In the genomic region with DNA sequence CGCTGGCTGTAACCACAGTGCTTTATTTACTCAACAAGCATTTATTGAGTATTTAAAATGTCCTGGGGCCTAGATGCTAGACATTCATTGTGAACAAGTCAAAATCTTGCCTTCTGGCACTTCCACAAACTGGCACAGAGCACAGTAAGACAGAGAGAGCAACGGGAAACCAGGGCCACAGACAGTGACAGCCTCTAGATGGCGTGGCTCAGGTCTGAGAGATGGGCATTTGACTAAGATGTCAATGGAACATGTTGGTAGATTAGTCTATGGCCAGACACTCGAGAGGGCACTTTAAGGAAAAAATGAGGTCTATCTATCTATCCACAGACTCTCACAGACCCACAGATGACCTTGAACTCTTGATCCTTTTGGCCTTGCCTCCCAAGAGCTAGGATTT, we compare ENCODE assay signal across 18 mouse cellular contexts. TPM values are rescaled to one million over a fixed set of nuclear protein-coding genes. Genes with fewer than 3 reads are reported as not detected.
A peak's percentile ranks its signal among the peaks of the same experiment; 100 is the strongest.
DNase-seq lines count a peak whose midpoint lies in the region; ATAC-seq and TF ChIP-seq lines count a peak whose summit lies in the region.
"Had no signal": no experiment of that assay in that cellular context is flagged by ENCODE, and none has a peak within 500 bp of the region (broad histone marks: within the 10 kb centered on the region; RNA-seq: fewer than 3 reads in every experiment).

No protein-coding gene starts in this region.

- no peak for ATAC-seq in forebrain, postnatal 0 days
- no peak for ATAC-seq in forebrain, embryonic 13.5 days
- ATAC-seq in liver, embryonic 14.5 days (ENCODE audit: insufficient read depth): no peak

- DNase-seq in forebrain, postnatal 0 days: no peak
- no peak for DNase-seq in liver, embryonic 14.5 days (ENCODE audit: low read depth in 3 of 3, low spot score in 3 of 3)
- DNase-seq in liver: no peak
- peak; percentile 33 for DNase-seq in A20 (ENCODE audit: low read depth, low spot score)
- peak; percentile 28 for DNase-seq in adipocyte (ENCODE audit: low spot score)
- no peak for DNase-seq in cerebellum, adult 11 months
- no peak for DNase-seq in cerebellum, adult 9-11 months
- DNase-seq: adrenal gland, adult 2 months; kidney, adult 8-10 months; liver, embryonic 13.5 days; right cerebral cortex, adult 18-20 months; thymus, adult 18-20 months had no signal

- WGBS in forebrain, postnatal 0 days: 59% methylated on average over 4 of the region's 4 CpGs
- 51% methylated on average over 4 of the region's 4 CpGs for WGBS in forebrain, embryonic 13.5 days
- WGBS in liver, embryonic 14.5 days (ENCODE audit: insufficient replicate concordance): 38% methylated on average over 4 of the region's 4 CpGs

- no peak overlapping the region for H3K9ac ChIP-seq in forebrain, postnatal 0 days
- H3K9ac ChIP-seq in forebrain, embryonic 13.5 days: no peak overlapping the region
- no peak overlapping the region for H3K9ac ChIP-seq in liver, embryonic 14.5 days (replicated peaks)
- H3K9ac ChIP-seq: heart, embryonic 15.5 days; hindbrain, embryonic 13.5 days; liver, embryonic 13.5 days; neural tube, embryonic 13.5 days had no signal

- H3K36me3 ChIP-seq in forebrain, postnatal 0 days (ENCODE audit: insufficient read depth): no peaks in the 10 kb centered on the region
- no peaks in the 10 kb centered on the region for H3K36me3 ChIP-seq in forebrain, embryonic 13.5 days (ENCODE audit: poor library complexity, severe bottlenecking)
- H3K36me3 ChIP-seq in liver, embryonic 14.5 days (replicated peaks; ENCODE audit: control insufficient read depth, insufficient read depth, low read depth): no peaks in the 10 kb centered on the region
- H3K36me3 ChIP-seq: heart, embryonic 15.5 days; hindbrain, embryonic 13.5 days; liver, embryonic 13.5 days; neural tube, embryonic 13.5 days had no signal

- H3K4me3 ChIP-seq in forebrain, postnatal 0 days (ENCODE audit: low read depth, low read length): no peak overlapping the region
- H3K4me3 ChIP-seq in forebrain, embryonic 13.5 days: no peak overlapping the region
- no peak overlapping the region for H3K4me3 ChIP-seq in liver, embryonic 14.5 days (ENCODE audit: insufficient read depth in 1 of 2, low read depth in 2 of 2, low read length in 2 of 2)
- H3K4me3 ChIP-seq: heart, embryonic 15.5 days; hindbrain, embryonic 13.5 days; liver, embryonic 13.5 days; neural tube, embryonic 13.5 days had no signal

- no peak overlapping the region for H3K4me2 ChIP-seq in forebrain, postnatal 0 days (ENCODE audit: low read depth)
- no peak overlapping the region for H3K4me2 ChIP-seq in forebrain, embryonic 13.5 days
- no peak overlapping the region for H3K4me2 ChIP-seq in liver, embryonic 14.5 days (ENCODE audit: low read depth)
- H3K4me2 ChIP-seq: heart, embryonic 15.5 days; hindbrain, embryonic 13.5 days; liver, embryonic 13.5 days; neural tube, embryonic 13.5 days had no signal

- H3K27me3 ChIP-seq in forebrain, postnatal 0 days (ENCODE audit: insufficient read depth, low read length): no peaks in the 10 kb centered on the region
- H3K27me3 ChIP-seq in forebrain, embryonic 13.5 days: no peaks in the 10 kb centered on the region
- H3K27me3 ChIP-seq in liver, embryonic 14.5 days (ENCODE audit: control insufficient read depth, insufficient read depth, low read length): no peaks in the 10 kb centered on the region
- H3K27me3 ChIP-seq: heart, embryonic 15.5 days; hindbrain, embryonic 13.5 days; liver, embryonic 13.5 days; neural tube, embryonic 13.5 days had no signal

- no peak overlapping the region for H3K27ac ChIP-seq in forebrain, postnatal 0 days (ENCODE audit: low read depth, low read length)
- H3K27ac ChIP-seq in forebrain, embryonic 13.5 days: no peak overlapping the region
- no peak overlapping the region for H3K27ac ChIP-seq in liver, embryonic 14.5 days
- H3K27ac ChIP-seq: heart, embryonic 15.5 days; hindbrain, embryonic 13.5 days; liver, embryonic 13.5 days; macrophage; neural tube, embryonic 13.5 days had no signal

- no peak for TF ChIP-seq EP300 in liver, embryonic 14.5 days (IDR thresholded peaks at IDR 0.05; ENCODE audit: low read depth)

- H3K4me1 ChIP-seq in forebrain, postnatal 0 days (ENCODE audit: insufficient read depth): no peaks in the 10 kb centered on the region
- H3K4me1 ChIP-seq in forebrain, embryonic 13.5 days: no peaks in the 10 kb centered on the region
- H3K4me1 ChIP-seq in liver, embryonic 14.5 days (replicated peaks; ENCODE audit: control insufficient read depth in 2 of 2, insufficient read depth in 2 of 2, low read length in 1 of 2): no peaks in the 10 kb centered on the region
- H3K4me1 ChIP-seq: heart, embryonic 15.5 days; hindbrain, embryonic 13.5 days; liver, embryonic 13.5 days; neural tube, embryonic 13.5 days had no signal

- TF ChIP-seq CTCF in forebrain, postnatal 0 days (IDR thresholded peaks at IDR 0.05; ENCODE audit: low read depth): peak; percentile 9; the same call in 1 of the 2 replicates
- TF ChIP-seq CTCF in liver, embryonic 14.5 days (IDR thresholded peaks at IDR 0.05; ENCODE audit: low read depth): peak; percentile 31; the same call in 1 of the 2 replicates

- no peaks in the 10 kb centered on the region for H3K9me3 ChIP-seq in forebrain, postnatal 0 days (ENCODE audit: low read length)
- no peaks in the 10 kb centered on the region for H3K9me3 ChIP-seq in forebrain, embryonic 13.5 days (replicated peaks)
- H3K9me3 ChIP-seq in liver, embryonic 14.5 days (ENCODE audit: control insufficient read depth, low read length): no peaks in the 10 kb centered on the region
- H3K9me3 ChIP-seq: heart, embryonic 15.5 days; hindbrain, embryonic 13.5 days; liver, embryonic 13.5 days; neural tube, embryonic 13.5 days had no signal

RNA-seq across cellular contexts. Expression of gene Nppc, which starts 17.7 kb away (rescaled TPM):
- 5.7 and 6.3 TPM in 2 replicates for total RNA-seq in forebrain, postnatal 0 days (2014; rRNA removed)
- 7.7 and 9.2 TPM in 2 replicates for polyA plus RNA-seq in forebrain, postnatal 0 days (2015; fragmentation: Nextera tagmentation; extraction: Ambion mirVana)
- 2.6 and 2.7 TPM in 2 replicates for polyA plus RNA-seq in forebrain, embryonic 13.5 days (2015; fragmentation: Nextera tagmentation; extraction: Ambion mirVana)
- polyA plus RNA-seq in liver, embryonic 14.5 days (2012; rRNA removed): 0.04 and 0.09 TPM in 2 replicates
- polyA plus RNA-seq in liver, embryonic 14.5 days (2014; fragmentation: Nextera tagmentation; extraction: Ambion mirVana): not detected in 2 replicates
- polyA plus RNA-seq: gonadal fat pad, adult 2 months; liver, embryonic 13.5 days; macrophage had no signal

RNA-seq across cellular contexts. Expression of gene Dis3l2, which starts 50.9 kb away (rescaled TPM):
- 49.2 and 53.6 TPM in 2 replicates for total RNA-seq in forebrain, postnatal 0 days (2014; rRNA removed)
- polyA plus RNA-seq in forebrain, postnatal 0 days (2015; fragmentation: Nextera tagmentation; extraction: Ambion mirVana): 31.7 and 35.0 TPM in 2 replicates
- 35.8 and 39.2 TPM in 2 replicates for polyA plus RNA-seq in forebrain, embryonic 13.5 days (2015; fragmentation: Nextera tagmentation; extraction: Ambion mirVana)
- 5.1 and 6.0 TPM in 2 replicates for polyA plus RNA-seq in liver, embryonic 14.5 days (2012; rRNA removed)
- polyA plus RNA-seq in liver, embryonic 14.5 days (2014; fragmentation: Nextera tagmentation; extraction: Ambion mirVana): 7.1 and 8.0 TPM in 2 replicates

Comparison
In these comparisons a context has a peak if more than half of its experiments do, and no peak if none do; other contexts are left out.
1. DNase-seq: peak in A20 (single experiment) and adipocyte (single experiment); none in forebrain, postnatal 0 days (single experiment), liver, embryonic 14.5 days (0 of 3), liver (single experiment), cerebellum, adult 11 months (single experiment) and cerebellum, adult 9-11 months (single experiment).